Mouse (Mus musculus) limb, embryonic 15.5 days (tissue): ENCODE results near the gene Fgfr2. TPM values are rescaled to one million over a fixed set of nuclear protein-coding genes. Genes with fewer than 3 reads are reported as not detected.

Experiments used
- ATAC-seq: fragments of 200-750 bp; cut with Nextera tagmentation; 2 replicates; pipeline ENCODE4 v1.8.0; 2017; ENCODE audit warnings: low read depth, moderate TSS enrichment; ENCODE audit not compliant: insufficient number of reproducible peaks, low FRiP score, low TSS enrichment
- H3K27ac ChIP-seq: fragments of 300-500 bp; sonication (generic); 2 replicates; pipeline ENCODE4 v1.5.1; 2015; ENCODE audit warnings: moderate library complexity, mild to moderate bottlenecking, inconsistent platforms
- H3K27me3 ChIP-seq: fragments of 300-500 bp; sonication (generic); 2 replicates; pipeline ENCODE4 v1.6.1; 2015; ENCODE audit warnings: inconsistent platforms
- H3K36me3 ChIP-seq: fragments of 300-500 bp; sonication (generic); 2 replicates; pipeline ENCODE4 v1.6.1; 2015; ENCODE audit warnings: inconsistent platforms
- H3K4me1 ChIP-seq: fragments of 300-500 bp; sonication (generic); 2 replicates; pipeline ENCODE4 v1.6.1; 2015; ENCODE audit warnings: inconsistent platforms
- H3K4me2 ChIP-seq: fragments of 300-500 bp; sonication (generic); 2 replicates; pipeline ENCODE4 v1.6.1; 2015; ENCODE audit warnings: mild to moderate bottlenecking, inconsistent platforms
- H3K4me3 ChIP-seq: fragments of 300-500 bp; sonication (generic); 2 replicates; pipeline ENCODE4 v1.5.1; 2015; ENCODE audit warnings: mild to moderate bottlenecking, inconsistent platforms
- H3K9ac ChIP-seq: fragments of 300-500 bp; sonication (generic); 2 replicates; pipeline ENCODE4 v1.6.1; 2015; ENCODE audit warnings: inconsistent platforms
- H3K9me3 ChIP-seq: fragments of 300-500 bp; sonication (generic); 2 replicates; pipeline ENCODE4 v1.6.1; 2016; ENCODE audit warnings: inconsistent platforms
- WGBS: fragments of 180-500 bp; shearing (Covaris S2); methylation state at CpG from one replicate; pipeline ENCODE4 v1.1.7; 2015; 5-methylcytosine and 5-hydroxymethylcytosine counted together
- polyA plus RNA-seq: library from polyadenylated mRNA; unstranded; fragments of >200 nt; fragmentation: Nextera tagmentation; extraction: Ambion mirVana; gene quantifications from 2 replicates; pipeline ENCODE4 v1.2.1, GENCODE M21; 2015

Fgfr2 gene
- polyA plus RNA-seq, 1 experiment from 2014 or later: 101 TPM

GRCm38 (mm10) chr7:132247091-132247490 is 876.1 kb downstream of the Fgfr2 start:
- H3K27me3 ChIP-seq: no peaks in the 10 kb centered on the region
- H3K36me3 ChIP-seq: peaks cover 26% of the 10 kb centered on the region
- H3K9me3 ChIP-seq: no peaks in the 10 kb centered on the region
- ATAC-seq: no peak
- H3K4me3 ChIP-seq: no peak overlapping the region
- 74% methylated on average over 5 of the region's 5 CpGs for WGBS
- no peak overlapping the region for H3K27ac ChIP-seq
- peaks cover 23% of the 10 kb centered on the region for H3K4me1 ChIP-seq
- no peak overlapping the region for H3K4me2 ChIP-seq
- no peak overlapping the region for H3K9ac ChIP-seq

GRCm38 (mm10) chr7:132245730-132246129 is 877.4 kb downstream of the Fgfr2 start:
- peaks cover 35% of the 10 kb centered on the region for H3K36me3 ChIP-seq
- H3K9me3 ChIP-seq: no peaks in the 10 kb centered on the region
- no peak for ATAC-seq
- no peak overlapping the region for H3K27ac ChIP-seq
- no peak overlapping the region for H3K4me2 ChIP-seq
- no peaks in the 10 kb centered on the region for H3K27me3 ChIP-seq
- H3K4me3 ChIP-seq: no peak overlapping the region
- H3K9ac ChIP-seq: no peak overlapping the region
- H3K4me1 ChIP-seq: peaks cover 23% of the 10 kb centered on the region
- 88% methylated on average over 6 of the region's 6 CpGs for WGBS

- ATAC-seq: no peak
- H3K36me3 ChIP-seq: peaks cover 42% of the 10 kb centered on the region
- H3K9ac ChIP-seq: no peak overlapping the region
- H3K9me3 ChIP-seq: no peaks in the 10 kb centered on the region
- H3K4me3 ChIP-seq: no peak overlapping the region
- H3K4me2 ChIP-seq: no peak overlapping the region
- no peaks in the 10 kb centered on the region for H3K27me3 ChIP-seq
- no peak overlapping the region for H3K27ac ChIP-seq
- peaks cover 18% of the 10 kb centered on the region for H3K4me1 ChIP-seq
- WGBS: 91% methylated on average over 14 of the region's 14 CpGs
Measured at GRCm38 (mm10) chr7:132244637-132245036, 878.5 kb downstream of the Fgfr2 start.

- no peaks in the 10 kb centered on the region for H3K9me3 ChIP-seq
- peaks cover 8% of the 10 kb centered on the region; the same call in 1 of the 2 replicates for H3K4me1 ChIP-seq
- ATAC-seq: no peak
- H3K27ac ChIP-seq: no peak overlapping the region; the same call in 1 of the 2 replicates
- no peak overlapping the region for H3K9ac ChIP-seq
- H3K36me3 ChIP-seq: peaks cover 43% of the 10 kb centered on the region
- H3K4me2 ChIP-seq: no peak overlapping the region
- WGBS: 76% methylated on average over 5 of the region's 5 CpGs
- H3K4me3 ChIP-seq: no peak overlapping the region
- no peaks in the 10 kb centered on the region for H3K27me3 ChIP-seq
Measured at GRCm38 (mm10) chr7:132243225-132243624, 879.9 kb downstream of the Fgfr2 start.

GRCm38 (mm10) chr7:132242617-132243141 is 880.5 kb downstream of the Fgfr2 start:
- Histone ChIP-seq H3K9ac (no peak overlapping the region), H3K27me3 (no peaks in the 10 kb centered on the region), H3K36me3 (peaks cover 48% of the 10 kb centered on the region), H3K9me3 (no peaks in the 10 kb centered on the region), H3K27ac (no peak overlapping the region), H3K4me3 (no peak overlapping the region), H3K4me2 (no peak overlapping the region), H3K4me1 (peaks cover 13% of the 10 kb centered on the region; the same call in 1 of the 2 replicates)
- ATAC-seq: no peak
- 42% methylated on average over 4 of the region's 4 CpGs for WGBS

- H3K27ac ChIP-seq: no peak overlapping the region
- H3K4me3 ChIP-seq: no peak overlapping the region
- ATAC-seq: no peak
- no peaks in the 10 kb centered on the region for H3K9me3 ChIP-seq
- H3K4me2 ChIP-seq: no peak overlapping the region
- no peak overlapping the region for H3K9ac ChIP-seq
- peaks cover 11% of the 10 kb centered on the region for H3K4me1 ChIP-seq
- H3K27me3 ChIP-seq: no peaks in the 10 kb centered on the region
- H3K36me3 ChIP-seq: peaks cover 53% of the 10 kb centered on the region
- 67% methylated on average over 3 of the region's 3 CpGs for WGBS
Measured at GRCm38 (mm10) chr7:132238921-132239320, 884.2 kb downstream of the Fgfr2 start.

- WGBS: 60% methylated on average over 4 of the region's 4 CpGs
- Histone ChIP-seq H3K27ac (no peak overlapping the region), H3K9me3 (no peaks in the 10 kb centered on the region), H3K9ac (no peak overlapping the region), H3K27me3 (no peaks in the 10 kb centered on the region), H3K4me3 (no peak overlapping the region), H3K36me3 (peaks cover 45% of the 10 kb centered on the region), H3K4me1 (peaks cover 23% of the 10 kb centered on the region), H3K4me2 (no peak overlapping the region)
- ATAC-seq: no peak
Measured at GRCm38 (mm10) chr7:132237191-132237590, 886.0 kb downstream of the Fgfr2 start.

- no peak overlapping the region for H3K27ac ChIP-seq
- 74% methylated on average over 8 of the region's 8 CpGs for WGBS
- peaks cover 41% of the 10 kb centered on the region for H3K36me3 ChIP-seq
- peaks cover 23% of the 10 kb centered on the region for H3K4me1 ChIP-seq
- no peak overlapping the region for H3K9ac ChIP-seq
- no peak for ATAC-seq
- H3K9me3 ChIP-seq: no peaks in the 10 kb centered on the region
- H3K4me2 ChIP-seq: no peak overlapping the region
- H3K4me3 ChIP-seq: no peak overlapping the region
- no peaks in the 10 kb centered on the region for H3K27me3 ChIP-seq
Measured at GRCm38 (mm10) chr7:132236789-132237188, 886.4 kb downstream of the Fgfr2 start.

GRCm38 (mm10) chr7:132234250-132234649 is 888.9 kb downstream of the Fgfr2 start:
- peaks cover 26% of the 10 kb centered on the region for H3K4me1 ChIP-seq
- WGBS: 58% methylated on average over 3 of the region's 3 CpGs
- ATAC-seq: peak; percentile 42; the same call in 1 of the 2 replicates

GRCm38 (mm10) chr7:132233732-132234131 is 889.4 kb downstream of the Fgfr2 start:
- Histone ChIP-seq H3K4me2 (no peak overlapping the region), H3K27ac (peak overlapping the region; percentile 50), H3K4me3 (no peak overlapping the region), H3K27me3 (no peaks in the 10 kb centered on the region), H3K9me3 (no peaks in the 10 kb centered on the region), H3K4me1 (peaks cover 26% of the 10 kb centered on the region), H3K36me3 (peaks cover 25% of the 10 kb centered on the region), H3K9ac (no peak overlapping the region)
- ATAC-seq: no peak
- 79% methylated on average over 4 of the region's 4 CpGs for WGBS

More at GRCm38 (mm10) chr7:132234250-132234649, 888.9 kb downstream of the Fgfr2 start:
- no peaks in the 10 kb centered on the region for H3K9me3 ChIP-seq
- no peak overlapping the region for H3K9ac ChIP-seq
- peak overlapping the region; percentile 50 for H3K27ac ChIP-seq
- peaks cover 25% of the 10 kb centered on the region for H3K36me3 ChIP-seq
- H3K4me3 ChIP-seq: no peak overlapping the region
- H3K4me2 ChIP-seq: no peak overlapping the region
- H3K27me3 ChIP-seq: no peaks in the 10 kb centered on the region

GRCm38 (mm10) chr7:132232937-132233336 is 890.2 kb downstream of the Fgfr2 start:
- H3K9me3 ChIP-seq: no peaks in the 10 kb centered on the region
- peaks cover 23% of the 10 kb centered on the region for H3K4me1 ChIP-seq
- H3K4me2 ChIP-seq: no peak overlapping the region
- no peak overlapping the region for H3K9ac ChIP-seq
- H3K4me3 ChIP-seq: no peak overlapping the region
- no peaks in the 10 kb centered on the region for H3K27me3 ChIP-seq
- peaks cover 21% of the 10 kb centered on the region for H3K36me3 ChIP-seq
- no peak for ATAC-seq
- H3K27ac ChIP-seq: no peak overlapping the region
- WGBS: 32% methylated on average over 2 of the region's 2 CpGs

GRCm38 (mm10) chr7:132231476-132231875 is 891.7 kb downstream of the Fgfr2 start:
- Histone ChIP-seq H3K4me3 (no peak overlapping the region), H3K27me3 (no peaks in the 10 kb centered on the region), H3K9ac (no peak overlapping the region), H3K27ac (no peak overlapping the region), H3K9me3 (no peaks in the 10 kb centered on the region), H3K4me2 (no peak overlapping the region), H3K4me1 (peaks cover 30% of the 10 kb centered on the region), H3K36me3 (peaks cover 11% of the 10 kb centered on the region; the same call in 1 of the 2 replicates)
- 74% methylated on average over 3 of the region's 3 CpGs for WGBS
- ATAC-seq: no peak

GRCm38 (mm10) chr7:132230961-132231360 is 892.2 kb downstream of the Fgfr2 start:
- Histone ChIP-seq H3K4me2 (no peak overlapping the region), H3K4me3 (no peak overlapping the region), H3K27ac (no peak overlapping the region), H3K9me3 (no peaks in the 10 kb centered on the region), H3K9ac (no peak overlapping the region), H3K27me3 (no peaks in the 10 kb centered on the region), H3K4me1 (peaks cover 30% of the 10 kb centered on the region), H3K36me3 (peaks cover 9% of the 10 kb centered on the region; the same call in 1 of the 2 replicates)
- no peak for ATAC-seq
- WGBS: 80% methylated on average over 3 of the region's 3 CpGs
